Mouse (Mus musculus) spleen, adult 2 months (tissue): ENCODE data around the gene Ap3b2.

Source experiments
- CTCF ChIP-seq: fragments of 200-500 bp; IDR thresholded peaks from 2 replicates; pipeline ENCODE4 v1.5.1; 2011; ENCODE audit warnings: mild to moderate bottlenecking, inconsistent platforms; ENCODE audit not compliant: insufficient read depth, insufficient read length, insufficient replicate concordance; ENCODE audit errors: extremely low read depth
- POLR2A ChIP-seq: fragments of 200-500 bp; IDR thresholded peaks from 2 replicates; pipeline ENCODE4 v1.6.1; 2011; ENCODE audit warnings: low read depth, low read length, inconsistent platforms

GRCm38 (mm10) chr7:81493331-81494021 is at the start of gene Ap3b2:
- TF ChIP-seq CTCF = no peak
- no peak for TF ChIP-seq POLR2A
